Mouse (Mus musculus) right cerebral cortex, postnatal 10 days (tissue): Measurements from ENCODE around the gene Arntl2.
"Not testable (repeated sequence)": the region's sequence is repeated elsewhere in the genome, so short reads cannot be mapped to it uniquely, and the experiment has no call there.

Experiments used
- DNase-seq, 2 experiments: peaks; one replicate each; pipeline ENCODE4 v3.0.0; 2021; ENCODE audit warnings: low spot score in 2 of 2

Gene Arntl2

DNA sequence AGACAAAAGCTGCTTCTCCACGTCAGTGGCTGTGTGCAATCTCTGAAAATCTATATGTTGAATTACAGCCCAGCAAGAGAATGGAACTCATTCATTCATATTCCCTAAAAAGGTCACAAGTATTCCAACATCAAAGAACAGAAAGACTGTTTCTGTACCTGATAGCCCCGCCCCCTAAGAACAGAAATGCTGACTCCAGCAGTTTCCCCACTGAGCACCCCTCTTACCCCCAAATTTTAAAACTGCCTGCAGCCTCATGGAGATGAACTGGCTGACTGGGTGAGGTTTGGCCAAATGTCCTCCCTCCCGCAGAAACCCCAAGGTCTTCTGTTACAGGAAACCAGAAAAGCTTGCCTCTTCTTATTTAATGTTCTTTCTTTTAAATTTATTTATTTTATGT is 51.5 kb downstream of the Arntl2 start:
- no peak for DNase-seq

DNA sequence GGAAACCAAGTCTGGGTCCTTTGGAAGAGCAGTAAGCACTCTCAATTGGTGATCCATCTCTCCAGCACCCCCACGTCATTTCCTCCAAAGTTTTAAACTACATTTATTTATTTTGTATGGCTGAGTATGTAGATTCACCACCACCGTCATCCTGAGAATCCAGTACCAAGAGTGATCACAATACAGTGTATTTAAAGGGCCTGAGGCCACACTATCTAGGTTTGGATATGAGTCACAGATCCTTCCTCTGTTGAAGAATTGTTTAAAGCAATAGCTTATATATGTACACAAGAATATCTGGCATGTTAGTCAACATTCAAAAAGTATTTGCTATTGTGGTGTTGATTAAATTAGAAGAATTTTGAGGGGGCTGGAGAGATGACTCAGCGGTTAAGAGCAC is 52.4 kb downstream of the Arntl2 start:
- no peak for DNase-seq

DNA sequence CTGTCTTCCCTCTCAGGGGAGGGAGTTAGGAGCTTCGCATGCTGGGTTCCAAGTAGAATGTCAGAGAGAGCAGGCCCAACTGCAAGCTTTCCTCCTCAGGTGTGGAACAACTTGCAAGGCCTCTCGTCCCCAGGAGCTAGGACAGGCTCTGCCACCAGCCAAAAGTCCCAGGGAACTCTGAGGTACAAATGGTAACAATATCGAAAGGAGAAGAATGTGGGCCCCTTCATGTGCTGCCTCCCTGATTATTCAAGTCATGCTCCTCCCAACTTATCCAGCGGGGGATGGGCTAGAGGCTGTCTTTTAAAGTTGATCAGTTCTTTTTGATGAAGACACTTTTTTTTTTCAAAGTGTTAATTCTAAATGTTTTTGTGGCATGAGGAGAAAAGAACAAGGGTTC is 54.2 kb downstream of the Arntl2 start, which contains the start of gene Smco2:
Gene Smco2, plus strand, starts transcription at position 55 of the 400 bp plus-strand sequence.
- DNase-seq, result no peak

DNA sequence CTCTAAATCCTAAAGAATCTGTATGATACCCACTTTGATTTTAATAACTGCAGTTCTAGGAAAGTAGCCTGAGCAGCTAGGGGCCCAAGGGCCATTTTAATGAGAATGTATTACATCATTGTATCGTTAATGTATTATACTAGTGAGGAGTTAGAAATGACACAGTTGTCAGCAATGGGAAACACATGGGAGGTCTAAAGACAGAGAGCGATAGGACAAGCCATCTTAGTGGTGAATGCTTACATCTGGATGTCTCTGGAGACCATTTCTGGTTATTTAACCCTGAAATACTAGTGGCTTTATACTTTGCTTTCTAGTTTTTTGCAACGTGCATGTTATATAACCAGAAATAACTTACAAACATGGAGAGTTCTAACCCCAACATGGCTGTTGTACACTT is 56.1 kb downstream of the Arntl2 start:
- DNase-seq, result no peak

DNA sequence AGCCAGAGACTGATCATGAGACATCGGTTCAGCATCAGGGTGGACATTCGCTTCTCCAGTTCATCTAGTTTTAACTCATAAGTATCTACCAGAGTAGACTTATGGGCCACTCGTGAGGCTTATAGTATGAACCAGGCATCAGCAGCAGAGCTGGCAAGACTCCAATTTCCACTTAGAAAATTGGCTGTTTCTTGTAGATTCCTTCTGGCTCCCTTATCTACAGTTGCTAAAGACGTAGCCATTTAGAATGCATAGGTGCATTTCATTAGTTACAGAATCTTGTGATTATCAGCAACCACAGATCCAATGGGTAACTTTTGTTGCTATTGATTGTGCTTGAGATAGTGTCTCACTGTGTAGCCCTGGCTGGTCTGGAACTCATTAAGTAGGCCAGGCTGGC is 56.9 kb downstream of the Arntl2 start:
- no peak for DNase-seq

DNA sequence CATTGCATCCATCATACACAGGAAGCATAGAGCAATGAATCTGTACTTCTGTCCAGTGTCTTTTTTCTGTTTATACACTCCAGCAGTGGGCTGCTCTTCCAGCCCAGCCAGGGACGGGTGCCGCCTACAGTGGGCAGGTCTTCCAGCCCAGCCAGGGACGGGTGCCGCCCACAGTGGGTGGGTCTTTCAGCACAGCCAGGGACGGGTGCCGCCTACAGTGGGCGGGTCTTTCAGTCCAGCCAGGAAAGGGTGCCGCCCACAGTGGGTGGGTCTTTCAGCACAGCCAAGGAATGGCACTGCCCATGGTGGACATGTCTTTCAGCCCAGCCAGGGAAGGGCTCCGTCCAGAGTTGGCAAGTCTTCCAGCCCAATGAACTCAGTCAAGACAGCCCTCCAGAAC is 59.3 kb downstream of the Arntl2 start:
- DNase-seq, result no peak

DNA sequence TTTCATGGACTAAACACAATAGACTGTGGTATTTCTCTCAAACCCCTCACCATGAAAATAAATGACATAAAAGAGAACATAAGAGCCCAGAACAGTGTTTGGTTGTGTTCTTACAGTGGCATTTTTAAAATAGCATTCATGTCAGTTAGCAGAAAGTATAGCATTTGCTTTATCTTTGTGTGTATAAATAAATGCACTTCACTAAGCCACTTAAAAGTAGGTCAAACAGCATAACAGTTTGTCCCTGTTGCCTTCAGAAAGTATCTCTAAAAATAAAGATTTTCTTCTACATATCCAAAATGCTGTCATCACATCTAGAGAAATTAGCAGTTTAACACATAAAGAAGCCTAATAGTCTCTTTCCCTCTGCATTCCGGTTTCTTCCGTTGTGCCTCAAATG is 61.5 kb downstream of the Arntl2 start:
- DNase-seq, result no peak

DNA sequence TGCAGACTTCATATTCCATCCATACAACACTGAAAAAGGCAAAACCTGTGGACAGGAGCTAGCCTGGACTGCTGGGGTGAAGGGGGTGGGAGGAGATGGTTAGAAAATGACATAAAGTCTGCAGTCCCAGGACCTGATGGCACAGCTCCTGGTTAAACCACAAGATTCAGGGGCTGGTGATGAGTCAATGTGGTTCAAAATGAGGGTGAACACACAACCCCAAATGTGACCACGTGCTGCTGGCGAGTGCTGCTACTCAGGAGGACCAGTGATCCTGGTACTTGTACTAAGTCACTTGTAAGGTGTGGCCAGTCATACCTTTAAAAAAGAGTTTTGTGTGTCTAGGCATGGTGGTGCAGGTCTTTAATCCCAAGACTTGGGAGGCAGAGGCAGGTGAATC is 67.3 kb downstream of the Arntl2 start:
- no peak for DNase-seq

DNA sequence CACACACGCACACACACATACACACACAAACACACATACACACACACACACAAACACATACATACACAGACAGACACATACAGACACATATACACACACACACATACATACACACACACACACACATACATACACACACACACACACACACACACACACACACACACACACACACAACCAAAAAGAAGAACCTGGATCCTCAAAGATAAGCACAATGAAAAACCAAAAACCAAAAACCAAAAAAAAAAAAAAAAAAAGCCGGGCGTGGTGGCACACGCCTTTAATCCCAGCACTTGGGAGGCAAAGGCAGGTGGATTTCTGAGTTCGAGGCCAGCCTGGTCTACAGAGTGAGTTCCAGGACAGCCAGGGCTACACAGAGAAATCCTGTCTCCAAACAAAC is 68.5 kb downstream of the Arntl2 start:
- DNase-seq, result not testable (repeated sequence)

DNA sequence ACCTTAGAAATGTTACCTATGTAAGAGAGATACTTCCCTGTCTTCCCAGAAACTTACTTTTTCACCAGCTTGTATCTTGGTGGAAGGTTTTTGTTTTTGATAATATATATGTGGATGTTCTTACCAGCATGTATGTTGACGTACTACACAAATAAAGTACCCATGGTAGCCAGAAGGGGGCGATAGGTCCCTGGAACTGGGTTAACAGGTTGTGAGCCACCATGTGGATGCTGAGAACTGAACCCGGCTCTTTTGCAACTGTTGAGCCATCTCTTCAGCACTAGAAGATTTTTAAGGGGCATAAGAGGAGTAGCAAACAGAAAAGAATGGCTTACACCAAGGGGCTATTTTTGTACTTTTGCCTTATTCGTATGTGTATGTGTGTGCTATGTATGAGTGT is 69.8 kb downstream of the Arntl2 start:
- no peak for DNase-seq

DNA sequence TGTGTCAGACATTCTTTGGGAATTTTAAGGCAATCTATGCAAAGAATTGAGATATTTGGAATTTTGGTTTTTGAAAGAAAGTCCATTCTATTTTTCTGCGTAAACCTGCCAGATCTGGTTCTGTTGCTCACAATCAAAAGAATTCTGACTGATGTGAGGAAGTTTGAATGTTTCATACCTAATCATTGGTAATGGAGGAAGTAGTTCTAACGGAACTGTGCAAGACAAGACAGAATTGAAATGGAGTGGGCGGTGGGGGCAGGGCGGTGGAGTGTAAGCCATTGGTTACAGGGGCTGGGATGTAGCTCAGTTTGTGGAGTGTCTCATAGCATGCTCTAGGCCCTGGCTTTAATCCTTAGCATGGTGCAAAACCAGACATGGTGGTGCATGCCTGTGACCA is 76.1 kb downstream of the Arntl2 start:
- DNase-seq, result peak in 1 of 2 experiments; percentile 14

DNA sequence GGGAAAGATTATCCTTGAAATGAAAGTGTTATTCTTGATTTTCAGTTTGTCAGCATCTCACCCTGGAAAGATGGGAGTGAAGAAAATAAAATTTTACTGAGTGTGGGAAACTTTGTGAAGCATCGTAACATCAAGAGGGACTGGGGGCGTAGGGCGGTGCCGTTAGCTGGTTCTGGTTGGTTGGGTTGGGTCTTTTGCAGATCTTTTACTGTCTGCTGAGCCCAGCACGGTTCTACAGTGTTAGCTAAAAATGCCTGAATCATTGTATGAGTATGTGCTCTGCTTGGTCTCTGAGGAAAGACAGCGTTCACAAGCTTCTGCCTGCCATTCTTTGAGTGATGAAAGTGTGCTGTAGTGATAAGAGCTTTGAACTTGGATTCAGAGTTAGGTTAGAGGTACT is 78.6 kb downstream of the Arntl2 start:
- DNase-seq, result no peak

DNA sequence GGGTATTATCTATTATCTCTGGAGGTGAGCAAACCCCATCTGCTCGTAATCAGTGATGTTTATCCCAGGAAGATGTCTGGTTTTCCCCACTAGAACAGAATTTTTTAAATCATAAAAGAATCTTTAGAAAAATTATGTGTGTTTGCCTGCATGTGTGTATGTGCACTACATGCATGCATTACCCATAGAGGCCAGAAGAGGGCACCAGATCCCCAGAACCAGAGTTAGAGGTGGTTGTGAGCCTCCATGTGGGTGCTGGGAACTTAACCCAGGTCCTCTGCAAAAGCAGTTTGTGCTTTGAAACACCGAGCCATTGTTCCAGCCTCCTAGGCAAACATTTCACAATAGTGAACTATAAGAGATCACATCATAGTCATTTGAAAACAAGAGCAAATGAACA is 81.0 kb downstream of the Arntl2 start:
- DNase-seq, result no peak

DNA sequence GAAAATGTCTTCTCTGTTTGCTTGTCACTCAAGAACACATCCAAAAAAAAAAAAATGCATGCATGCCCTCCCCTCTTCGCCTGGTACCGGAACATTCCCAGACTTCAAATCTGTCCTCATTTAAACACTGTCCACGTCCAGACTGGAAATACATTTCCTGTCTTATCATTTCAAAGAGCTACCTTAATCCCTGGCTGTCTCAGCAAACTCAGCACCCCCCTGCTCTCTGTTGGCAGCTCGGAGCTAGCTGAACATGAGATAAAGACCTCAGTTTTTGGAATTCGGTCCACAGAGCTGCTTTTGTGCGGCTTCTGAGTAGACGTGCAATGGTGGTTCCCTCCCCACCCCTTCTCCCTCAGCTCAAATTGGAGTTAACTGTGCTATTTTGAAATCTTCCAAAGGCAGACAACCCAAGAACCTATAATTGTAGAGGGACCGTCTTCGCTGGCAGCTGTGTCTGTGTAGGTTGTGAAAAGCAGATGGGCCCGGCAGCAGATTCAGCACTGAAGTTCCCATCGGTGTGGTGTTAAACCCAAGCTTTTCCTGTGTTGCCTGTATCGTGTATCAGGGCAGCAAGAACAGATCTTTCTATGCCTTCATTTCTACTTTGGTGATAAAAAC is 81.7 kb downstream of the Arntl2 start:
- DNase-seq, result peak; percentile 84 to 91

DNA sequence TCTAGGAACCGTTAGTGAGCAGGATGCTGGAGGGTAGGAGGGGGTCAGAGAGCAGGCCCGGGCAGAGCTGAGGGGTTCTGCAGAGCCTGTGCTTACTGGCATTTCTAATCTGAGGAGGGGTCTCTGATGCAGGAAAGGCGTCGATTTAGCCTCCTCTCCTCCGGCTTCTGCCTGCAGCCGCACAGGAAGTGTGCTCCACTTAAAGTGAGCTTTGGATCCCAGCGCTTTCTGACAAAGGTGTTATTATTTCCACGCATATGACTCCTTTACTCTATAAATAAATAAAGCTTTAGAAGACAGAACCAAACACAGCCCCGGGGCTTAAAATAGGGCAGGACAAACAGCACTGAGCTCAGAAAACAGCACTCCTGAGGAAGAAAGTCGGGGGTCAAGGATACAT is 83.1 kb downstream of the Arntl2 start:
- no peak for DNase-seq

DNA sequence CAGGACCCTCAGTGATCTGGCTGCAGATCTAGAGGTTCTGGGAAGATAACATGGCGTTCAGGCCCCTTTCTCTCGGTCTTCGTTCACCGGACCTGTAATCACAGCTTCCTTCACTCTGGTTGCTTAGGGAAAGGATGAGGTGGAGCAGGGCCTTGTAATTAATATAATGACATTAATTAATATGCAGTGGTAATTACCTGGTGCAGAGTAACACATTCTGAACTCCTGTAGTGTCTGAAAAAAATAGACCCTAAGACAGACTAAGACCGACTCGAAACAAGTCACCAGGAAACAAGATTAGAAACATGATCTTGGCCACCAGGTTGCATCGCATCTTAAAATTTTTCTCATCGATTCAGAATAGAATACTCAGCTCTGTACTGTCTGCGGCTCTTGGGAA is 84.0 kb downstream of the Arntl2 start:
- no peak for DNase-seq

DNA sequence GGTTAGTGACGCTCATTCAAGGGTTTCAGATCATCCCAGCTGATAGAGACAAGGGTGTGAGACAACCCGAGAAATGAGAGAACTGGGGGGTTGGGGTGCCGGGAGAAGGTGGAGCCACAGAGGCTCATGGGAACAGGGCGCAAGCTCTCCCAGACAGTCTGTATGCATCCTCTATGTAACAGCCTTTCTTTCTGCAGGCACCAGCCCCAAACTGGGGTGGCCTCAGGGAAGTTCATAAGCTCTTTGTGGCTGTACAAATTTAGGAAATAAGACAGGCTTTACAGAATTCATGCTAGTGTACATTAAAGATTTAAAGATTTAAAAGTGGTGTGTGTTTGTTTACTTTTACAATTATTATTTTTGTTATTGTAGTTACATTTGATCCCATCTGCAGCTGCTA is 84.4 kb downstream of the Arntl2 start:
- no peak for DNase-seq

DNA sequence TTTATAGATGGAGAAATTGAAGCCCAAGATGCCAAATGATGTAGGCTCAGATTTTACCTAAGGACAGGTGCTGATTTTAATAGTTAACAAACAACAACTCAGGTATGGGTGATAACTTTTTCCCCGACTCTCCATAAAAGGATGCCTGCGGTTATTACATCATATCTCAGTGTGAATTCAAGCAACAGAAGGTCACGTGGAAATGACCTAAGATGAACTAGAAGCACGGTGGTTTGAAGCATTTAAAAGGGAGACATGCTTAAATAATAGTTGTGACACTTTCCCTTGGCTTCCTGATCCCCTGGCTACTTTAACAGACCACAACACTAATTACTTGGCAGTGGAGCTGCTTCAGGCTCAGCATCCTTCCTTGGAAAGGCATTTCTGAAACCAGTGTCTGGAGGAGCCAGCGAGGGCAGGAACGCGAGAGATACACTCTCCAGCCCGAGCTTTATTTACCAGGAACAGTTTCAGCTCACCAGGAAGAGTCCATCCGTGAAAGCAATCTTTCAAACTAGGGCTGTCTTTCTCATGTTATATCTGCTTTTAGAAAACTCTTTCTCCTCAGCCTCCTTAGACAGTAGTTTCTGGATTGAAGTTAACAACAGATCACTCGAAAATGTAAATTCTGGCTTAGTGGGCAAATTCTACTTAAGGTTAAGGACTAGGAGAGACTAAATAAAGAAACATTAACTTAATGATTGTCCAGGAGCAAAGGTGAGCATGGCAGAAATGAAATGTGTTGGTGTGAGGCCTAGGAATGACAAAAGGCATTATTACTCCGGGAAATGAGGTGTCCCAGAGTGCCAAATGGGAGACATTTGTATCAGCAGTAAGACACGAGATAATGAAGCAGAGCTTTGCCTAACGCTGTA is 86.3 kb downstream of the Arntl2 start:
- DNase-seq, result no peak
